Mouse (Mus musculus) MEL (cell line): ENCODE results near the gene Tmc2.

Experiments
- BHLHE40 ChIP-seq: IDR thresholded peaks from 2 replicates; pipeline ENCODE4 v1.6.1; 2012; ENCODE audit warnings: low read depth, mild to moderate bottlenecking, inconsistent platforms, low read length, improper control_type of control experiment, borderline replicate concordance
- CTCF ChIP-seq, 3 experiments: IDR thresholded peaks in 2 of 3; conservative IDR thresholded peaks in 1 of 3; 2 replicates each; pipeline ENCODE4 v1.5.1; 2011 to 2012; ENCODE audit warnings: low read length in 3 of 3, low read depth in 2 of 3, mild to moderate bottlenecking in 2 of 3, improper control_type of control experiment in 1 of 3, inconsistent platforms in 1 of 3, mixed read lengths in 1 of 3, moderate library complexity in 1 of 3; ENCODE audit not compliant: control insufficient read depth in 1 of 3, insufficient read depth in 1 of 3, poor library complexity in 1 of 3, severe bottlenecking in 1 of 3
- GATA1 ChIP-seq: IDR thresholded peaks from 2 replicates; pipeline ENCODE4 v1.6.1; 2011; ENCODE audit warnings: low read depth, low read length, improper control_type of control experiment
- HCFC1 ChIP-seq: IDR thresholded peaks from 2 replicates; pipeline ENCODE4 v1.6.1; 2012; ENCODE audit warnings: low read depth, mild to moderate bottlenecking, inconsistent platforms, low read length, improper control_type of control experiment, moderate library complexity
- MAX ChIP-seq: IDR thresholded peaks from 2 replicates; pipeline ENCODE4 v1.6.1; 2011; ENCODE audit warnings: low read length, improper control_type of control experiment
- POLR2A ChIP-seq, 2 experiments: IDR thresholded peaks; 2 replicates each; pipeline ENCODE4 v1.6.1; 2011 to 2012; ENCODE audit warnings: low read length in 2 of 2, mild to moderate bottlenecking in 2 of 2, control low read depth in 1 of 2, improper control_type of control experiment in 1 of 2, low read depth in 1 of 2, moderate library complexity in 1 of 2; ENCODE audit not compliant: control insufficient read depth in 1 of 2, insufficient read depth in 1 of 2, poor library complexity in 1 of 2
- SIN3A ChIP-seq: IDR thresholded peaks from 2 replicates; pipeline ENCODE4 v1.6.1; 2012; ENCODE audit warnings: low read length, improper control_type of control experiment, inconsistent platforms
- TAL1 ChIP-seq: IDR thresholded peaks from 2 replicates; pipeline ENCODE4 v1.6.1; 2012; ENCODE audit warnings: mild to moderate bottlenecking, inconsistent platforms, low read length, moderate library complexity, mixed read lengths
- TCF12 ChIP-seq: IDR thresholded peaks from 2 replicates; pipeline ENCODE4 v1.6.1; 2014; ENCODE audit warnings: low read depth, mild to moderate bottlenecking, inconsistent platforms, low read length, improper control_type of control experiment, moderate library complexity
- ZKSCAN1 ChIP-seq: IDR thresholded peaks from 2 replicates; pipeline ENCODE4 v1.6.1; 2012; ENCODE audit warnings: low read depth, mild to moderate bottlenecking, inconsistent platforms, low read length, improper control_type of control experiment, moderate library complexity

- no peak for TF ChIP-seq HCFC1
- TF ChIP-seq TAL1, result no peak
- TF ChIP-seq ZKSCAN1, result no peak
- no peak for TF ChIP-seq CTCF (IDR thresholded peaks at IDR 0.05 in 2 of 3, conservative IDR thresholded peaks at IDR 0.05 in 1 of 3; ENCODE audit: control insufficient read depth in 1 of 3, insufficient read depth in 1 of 3, low read depth in 2 of 3, low read length in 3 of 3, poor library complexity in 1 of 3, severe bottlenecking in 1 of 3)
- TF ChIP-seq BHLHE40, result no peak
- no peak for TF ChIP-seq SIN3A
- no peak for TF ChIP-seq GATA1
- TF ChIP-seq MAX, result no peak
- TF ChIP-seq TCF12, result no peak
- TF ChIP-seq POLR2A (IDR thresholded peaks at IDR 0.05; ENCODE audit: control insufficient read depth in 1 of 2, insufficient read depth in 1 of 2, low read depth in 1 of 2, low read length in 2 of 2, poor library complexity in 1 of 2), result no peak
These were observed 85.8 kb downstream of the Tmc2 start for GRCm38 (mm10) chr2:130280818-130281217.
